Mouse (Mus musculus) heart, adult 2 months (tissue): Measurements from ENCODE around the gene Wnt9a.

Experiments used
- EP300 ChIP-seq: fragments of 200-500 bp; IDR thresholded peaks from 2 replicates; pipeline ENCODE4 v1.6.1; 2011; ENCODE audit warnings: low read depth, low read length, control low read depth; ENCODE audit not compliant: insufficient read depth
- POLR2A ChIP-seq: fragments of 200-500 bp; IDR thresholded peaks from 2 replicates; pipeline ENCODE4 v1.6.1; 2011; ENCODE audit warnings: mild to moderate bottlenecking, low read depth, low read length, control low read depth; ENCODE audit not compliant: insufficient read depth

DNA sequence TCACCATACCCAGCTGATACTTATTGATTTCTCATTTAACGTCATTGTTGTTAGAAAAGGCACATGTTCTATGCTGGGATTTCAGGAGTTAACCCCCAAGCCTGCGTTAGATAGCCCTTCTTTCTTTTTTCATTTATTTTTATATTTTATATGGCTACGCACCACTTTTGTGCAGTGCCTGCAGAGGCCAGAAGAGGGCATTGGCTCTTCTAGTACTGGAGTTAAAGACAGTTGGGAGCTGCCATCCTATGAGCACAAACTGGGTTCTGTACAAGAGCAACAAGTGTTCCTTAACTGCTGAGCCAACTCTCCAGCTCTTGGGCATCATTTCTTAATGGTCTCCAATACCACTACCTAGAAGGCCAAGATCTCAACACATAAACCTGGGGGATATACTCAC is 6.5 kb upstream of the Wnt9a start:
- TF ChIP-seq POLR2A (no peak), EP300 (no peak)
